Mouse (Mus musculus) urinary bladder, postnatal 14 days (tissue): ENCODE results near the gene Gdf15.

Source experiments
- DNase-seq: peaks from one replicate; pipeline ENCODE4 v3.0.0; 2021; ENCODE audit warnings: low spot score

Gdf15 gene

DNA sequence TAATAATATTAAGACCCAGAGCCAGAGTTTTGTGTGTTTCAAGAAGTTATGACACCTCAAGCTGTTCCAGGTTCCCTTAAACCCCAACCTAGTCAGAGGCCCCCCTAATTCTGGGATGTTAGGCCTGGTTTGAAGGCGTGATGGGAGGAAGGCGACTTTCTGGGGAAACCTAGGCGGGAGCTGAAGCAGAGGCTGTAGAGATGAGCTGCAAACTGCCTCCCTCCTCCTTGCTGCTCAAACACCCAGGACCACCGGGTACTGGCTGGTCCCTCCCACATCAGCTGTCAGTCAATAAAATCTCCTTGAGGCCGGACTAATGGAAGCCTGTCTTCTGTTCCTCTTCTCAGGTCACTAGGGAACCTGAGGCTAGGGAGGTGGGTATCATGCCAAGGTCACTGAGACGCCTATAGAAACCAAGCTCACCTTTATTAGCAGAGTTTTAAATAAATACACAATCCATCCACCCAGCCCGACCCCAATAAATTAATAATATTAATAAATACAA, 3.2 kb downstream of the Gdf15 start:
- DNase-seq = no peak

DNA sequence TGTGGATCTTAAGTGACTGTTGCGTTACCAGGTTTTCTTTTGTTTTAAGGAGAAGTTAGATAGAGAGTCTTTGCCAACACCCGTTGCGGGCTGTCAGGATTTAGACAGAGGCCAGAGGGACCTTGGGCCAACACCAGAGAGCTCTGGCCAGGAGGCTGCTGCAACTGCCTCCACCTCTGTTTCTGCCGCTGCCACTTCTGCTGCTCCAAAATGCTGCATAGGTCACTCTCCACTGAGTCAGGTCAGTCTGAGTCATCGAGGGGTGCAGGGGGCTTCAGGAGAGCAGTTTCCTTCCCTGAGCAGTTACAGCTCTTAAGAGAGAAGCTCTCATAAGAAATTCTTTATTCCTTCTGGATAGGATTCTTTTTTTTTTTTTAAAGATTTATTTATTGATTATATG, 5.2 kb downstream of the Gdf15 start:
- DNase-seq = no peak

- DNase-seq = peak; percentile 66
Observed at GRCm38 (mm10) chr8:70625104-70625503, 7.2 kb downstream of the Gdf15 start.

- DNase-seq = no peak
Observed at GRCm38 (mm10) chr8:70622220-70622619, 10.0 kb downstream of the Gdf15 start.

DNA sequence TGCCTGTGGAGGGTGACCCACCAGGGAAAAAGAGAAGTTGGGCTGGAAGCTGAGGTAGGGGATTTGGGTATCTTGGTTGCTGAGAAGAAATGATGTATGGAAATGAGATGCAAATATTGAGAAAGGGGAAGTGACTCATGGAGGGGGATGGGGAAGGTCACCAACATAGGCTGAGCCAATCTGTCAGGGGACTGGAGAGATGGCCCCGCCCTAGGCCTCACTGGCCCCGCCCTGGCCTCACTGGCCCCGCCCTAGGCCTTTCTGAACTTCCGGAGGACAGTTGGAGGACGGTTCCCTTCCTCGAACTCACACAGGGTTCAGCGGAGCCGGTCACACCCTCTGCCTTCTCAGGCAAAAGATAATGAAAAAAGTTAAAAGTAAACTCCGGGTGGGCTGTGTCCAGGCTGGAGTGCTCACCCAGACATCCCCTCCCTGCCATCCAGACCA, 13.3 kb downstream of the Gdf15 start:
- DNase-seq = no peak

GRCm38 (mm10) chr8:70617985-70618384, 14.3 kb downstream of the Gdf15 start:
- no peak for DNase-seq

DNA sequence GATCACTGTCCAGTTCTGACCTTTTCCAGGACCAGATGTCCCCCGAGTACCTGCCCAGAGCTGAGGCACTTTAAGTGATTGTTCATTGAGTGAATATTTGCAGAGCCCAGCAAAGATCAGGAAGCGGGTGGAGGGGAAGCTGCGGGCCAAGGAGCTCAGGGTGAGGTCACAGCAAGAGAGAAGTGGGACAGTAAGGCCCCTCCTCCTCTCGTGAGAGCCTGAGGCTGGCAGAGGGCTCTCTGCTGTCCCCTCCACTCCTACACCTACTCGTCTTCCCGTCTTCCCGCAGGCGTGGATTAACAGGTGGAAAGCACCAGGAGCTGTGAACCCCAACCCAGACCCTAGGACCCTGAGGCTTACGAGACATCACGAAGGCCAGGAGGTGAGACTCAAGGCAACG, 15.6 kb downstream of the Gdf15 start:
- DNase-seq = no peak

- no peak for DNase-seq
Observed at GRCm38 (mm10) chr8:70615894-70616293, 16.4 kb downstream of the Gdf15 start, which contains the start of gene Lrrc25. Gene Lrrc25 (plus strand): TSS chr8:70616155.

- DNase-seq = no peak
Observed at GRCm38 (mm10) chr8:70615281-70615680, 17.0 kb downstream of the Gdf15 start.

DNA sequence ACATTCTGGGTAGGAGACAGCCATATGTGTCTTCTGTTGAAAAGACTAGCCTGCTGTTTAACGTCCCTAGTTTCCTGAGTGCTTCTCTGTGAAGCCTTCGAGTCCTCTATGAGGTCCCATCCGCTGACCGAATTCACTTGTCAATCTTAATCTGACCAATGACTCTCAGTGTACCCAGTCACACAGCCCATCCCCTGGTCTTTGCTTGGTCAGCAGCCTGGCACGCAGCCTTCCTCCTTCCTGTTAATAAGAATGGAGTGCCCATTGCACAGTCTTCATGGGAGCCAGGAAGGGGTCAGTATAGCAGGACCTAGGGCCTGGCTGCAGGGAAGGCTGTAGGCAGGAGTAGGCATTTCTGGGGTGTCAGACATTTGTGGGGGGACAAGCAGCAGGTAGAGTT, 17.8 kb downstream of the Gdf15 start:
- no peak for DNase-seq

DNA sequence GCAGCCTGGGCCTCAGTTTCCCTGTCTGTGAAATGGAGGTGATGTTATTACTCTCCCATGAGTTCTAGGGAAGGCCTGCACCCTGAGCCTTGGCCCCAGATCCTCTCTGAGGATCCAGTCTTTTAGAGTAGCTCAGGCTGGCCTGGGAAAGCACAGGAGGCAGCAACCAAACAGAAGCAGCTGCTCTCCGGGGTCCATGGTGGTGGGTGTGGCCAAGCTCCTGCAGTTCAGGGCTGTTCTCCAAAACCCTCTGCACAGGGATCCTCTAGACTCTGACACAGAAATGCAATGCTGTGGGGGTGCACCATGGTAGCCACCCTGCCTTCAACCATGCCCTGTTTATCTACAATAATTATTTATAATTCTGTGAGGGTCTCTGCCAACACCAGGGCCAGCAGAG, 18.5 kb downstream of the Gdf15 start:
- DNase-seq = no peak

DNA sequence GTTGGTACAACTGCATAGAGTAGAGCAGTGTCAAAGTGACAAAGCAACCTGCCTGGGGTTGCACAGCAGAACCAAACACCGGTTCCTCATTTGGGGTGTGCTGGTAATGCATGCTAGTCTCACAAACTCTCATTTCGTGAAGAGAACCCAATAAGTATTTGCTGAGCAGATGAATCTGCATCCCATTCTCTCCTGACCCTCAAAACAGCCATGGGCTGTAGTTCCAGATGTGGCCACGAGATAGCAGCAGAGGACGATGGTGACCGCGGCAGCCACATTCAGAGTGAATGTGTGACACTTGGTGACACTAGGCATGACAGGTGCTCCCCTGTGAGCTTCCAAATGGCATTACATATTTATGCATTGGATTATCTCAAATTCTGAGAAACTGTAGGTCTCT, 20.4 kb downstream of the Gdf15 start:
- DNase-seq = peak; percentile 88

DNA sequence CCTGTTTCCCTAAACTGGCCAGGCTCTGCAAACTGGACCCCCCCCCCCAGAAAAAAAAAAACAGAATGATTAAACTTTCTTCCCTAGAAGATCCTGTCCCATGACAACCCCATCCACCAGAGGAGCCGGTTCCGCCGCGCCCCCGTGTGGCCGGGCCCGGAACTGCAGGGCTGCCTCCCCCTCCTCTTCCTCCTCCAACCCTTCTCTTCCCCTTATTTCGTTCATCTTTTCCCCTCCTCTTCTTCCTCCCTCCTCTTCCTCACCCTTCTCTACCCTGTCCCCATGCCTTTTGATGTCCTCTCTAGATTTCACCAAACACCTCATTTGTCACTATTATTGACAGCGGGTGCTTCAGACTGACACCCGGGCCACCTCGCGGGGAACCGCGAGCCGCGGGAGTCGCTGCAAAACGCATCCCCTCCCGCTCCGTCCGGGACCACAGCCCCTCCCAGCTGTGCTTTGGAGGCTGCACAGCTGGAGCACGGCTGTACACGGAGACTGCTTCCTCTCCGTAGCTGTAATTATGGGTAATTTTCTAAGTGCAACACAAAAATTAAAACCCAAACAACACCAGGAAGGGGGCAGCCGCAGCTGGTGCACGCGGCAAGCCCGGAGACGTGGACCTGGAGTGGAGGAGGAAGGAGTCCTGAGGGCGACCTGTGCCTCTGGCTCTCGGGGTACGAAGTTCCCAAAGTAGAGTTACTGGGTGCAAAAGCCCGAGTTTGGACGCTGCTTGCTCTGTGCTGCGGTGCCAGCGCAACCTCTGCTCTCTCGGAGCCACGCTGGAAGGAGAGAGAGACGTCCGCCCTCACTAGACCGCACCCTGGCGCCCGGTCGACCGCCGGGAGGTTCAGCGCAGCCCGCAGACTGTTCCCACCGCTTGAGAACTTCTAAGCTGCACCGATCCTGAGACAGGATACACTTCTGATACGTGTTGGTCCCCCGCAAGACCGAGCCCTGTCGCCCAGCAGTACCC, 21.2 kb downstream of the Gdf15 start:
- DNase-seq = peak; percentile 86

- DNase-seq = peak; percentile 92
Observed at GRCm38 (mm10) chr8:70609849-70610795, 22.1 kb downstream of the Gdf15 start.

DNA sequence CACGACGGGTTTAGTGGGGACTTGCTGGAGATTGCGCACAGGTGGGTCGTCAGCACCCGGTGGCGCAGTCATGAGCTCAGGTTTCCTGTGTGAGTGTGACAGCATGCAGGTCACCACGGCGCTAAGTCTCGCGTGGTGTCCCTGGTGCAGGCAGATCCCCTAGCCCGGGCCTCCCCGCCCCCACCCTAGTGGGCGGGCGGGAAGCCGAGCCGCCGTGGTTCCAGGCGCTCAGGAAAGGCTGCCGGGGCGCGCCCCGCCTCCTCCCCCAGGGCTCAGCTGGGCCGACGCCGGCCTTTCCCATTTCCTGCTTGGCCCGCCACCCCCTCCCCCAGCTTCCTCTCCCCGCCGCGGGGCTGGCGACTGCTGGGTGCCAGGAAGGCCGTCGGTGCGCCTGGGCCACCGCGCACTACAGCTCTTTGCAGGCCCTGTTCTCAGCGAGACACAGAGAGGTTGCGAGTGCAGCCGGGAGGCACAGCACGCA, 22.8 kb downstream of the Gdf15 start:
- peak; percentile 89 for DNase-seq

- no peak for DNase-seq
Observed at GRCm38 (mm10) chr8:70608749-70609367, 23.4 kb downstream of the Gdf15 start, which contains the start of gene Ssbp4. Gene Ssbp4 (minus strand): TSS chr8:70608872.

DNA sequence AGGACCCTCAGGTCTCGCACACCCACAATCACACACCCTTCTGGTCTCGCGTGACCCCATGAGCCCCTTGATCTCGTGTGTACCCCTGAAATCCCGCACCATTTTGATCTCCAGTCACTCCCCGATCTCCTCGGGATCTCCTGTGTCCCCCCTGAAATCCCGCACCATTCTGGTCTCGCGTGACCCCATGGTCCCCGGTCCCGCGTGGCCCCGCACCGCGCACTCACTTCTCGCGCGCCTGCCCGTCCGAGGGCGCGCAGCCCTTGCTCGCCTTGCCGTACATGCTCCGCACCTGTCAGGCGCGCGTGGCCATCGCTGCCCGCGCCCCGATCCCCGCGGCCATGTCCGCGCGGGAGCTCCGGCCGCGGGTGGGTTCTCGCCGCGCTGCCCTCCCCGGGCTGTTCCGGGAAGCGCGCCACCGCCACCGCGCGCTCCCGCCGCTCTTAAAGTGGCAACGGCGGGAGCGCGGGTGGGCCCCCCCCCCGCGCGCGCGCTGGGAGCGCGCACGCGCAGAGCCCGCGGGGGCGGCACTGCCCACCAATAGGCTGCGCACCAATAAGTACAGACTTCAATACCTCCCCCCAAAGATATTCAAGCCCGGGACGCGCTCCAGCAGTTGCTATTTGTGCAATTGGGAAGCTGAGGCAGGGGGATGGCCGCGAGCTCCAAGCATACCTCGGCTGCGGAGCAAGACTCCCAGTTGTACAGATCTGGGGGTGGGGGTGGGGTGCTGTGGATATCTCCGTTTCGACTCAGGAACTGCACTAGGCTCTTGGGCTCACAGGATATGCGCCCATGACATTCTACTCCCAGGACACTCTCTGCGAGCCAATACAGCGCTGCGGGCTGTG, 24.1 kb downstream of the Gdf15 start:
- no peak for DNase-seq

DNA sequence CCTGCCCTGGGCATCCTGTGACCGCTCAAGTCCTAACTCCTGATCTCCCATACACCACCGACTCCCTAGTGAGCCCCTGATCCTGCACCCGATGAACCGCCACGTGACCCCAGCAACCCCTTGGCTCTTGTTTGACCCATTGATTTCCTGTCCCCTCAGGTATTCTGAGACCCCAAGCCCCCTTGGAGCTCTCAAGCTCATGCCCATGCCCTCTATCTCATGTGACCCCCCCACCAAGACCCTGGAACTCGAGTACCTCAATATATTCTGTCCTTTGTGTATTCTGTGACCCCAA, 24.7 kb downstream of the Gdf15 start:
- DNase-seq = no peak

GRCm38 (mm10) chr8:70606780-70607602, 25.3 kb downstream of the Gdf15 start:
- DNase-seq = no peak
